Mouse (Mus musculus): ENCODE data around the gene Prss30.
"Not testable (repeated sequence)": the region's sequence is repeated elsewhere in the genome, so short reads cannot be mapped to it uniquely, and the experiment has no call there.

The Prss30 gene

DNA sequence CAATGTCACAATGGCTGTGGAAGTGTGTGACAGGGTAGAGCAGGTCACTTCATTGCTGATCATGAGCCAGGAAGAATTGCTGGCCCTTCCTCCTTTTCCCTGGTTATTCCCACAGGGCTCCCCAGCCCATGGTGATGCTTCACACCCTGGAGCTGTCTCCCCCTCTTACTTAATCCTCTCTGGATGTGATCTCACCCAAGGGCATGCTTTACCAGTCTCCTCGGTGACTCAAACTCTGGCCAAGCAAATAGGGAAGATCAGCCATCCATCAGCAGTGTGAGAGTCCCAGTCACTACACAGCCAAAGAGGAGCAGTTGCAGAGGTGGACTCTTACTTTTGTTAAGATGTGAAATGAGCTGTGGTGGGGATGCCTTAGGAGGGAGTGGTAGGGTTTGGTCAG is 4.6 kb upstream of the Prss30 start:
- no peak for DNase-seq (ENCODE audit: low spot score)

DNA sequence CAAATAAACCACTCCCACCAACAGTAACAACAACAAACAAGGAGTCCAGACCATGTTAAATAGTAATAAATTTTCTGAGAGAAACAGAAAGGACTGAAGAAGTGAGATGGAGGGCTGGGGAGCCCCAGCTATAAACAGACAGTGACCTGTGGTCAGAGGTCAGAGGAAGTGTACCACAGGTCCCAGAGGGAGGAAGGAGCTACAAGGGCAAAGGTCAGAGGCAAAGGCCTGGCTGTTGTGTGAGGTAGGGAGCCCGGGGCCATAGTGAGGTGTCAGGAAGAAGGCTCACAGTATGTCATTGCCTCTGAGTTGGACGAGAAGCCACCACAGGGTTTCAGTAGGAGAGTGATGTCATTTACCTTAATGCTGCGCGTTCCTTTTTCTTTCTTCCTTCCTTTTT is 2.5 kb upstream of the Prss30 start:
- DNase-seq (ENCODE audit: low spot score) = no peak

DNA sequence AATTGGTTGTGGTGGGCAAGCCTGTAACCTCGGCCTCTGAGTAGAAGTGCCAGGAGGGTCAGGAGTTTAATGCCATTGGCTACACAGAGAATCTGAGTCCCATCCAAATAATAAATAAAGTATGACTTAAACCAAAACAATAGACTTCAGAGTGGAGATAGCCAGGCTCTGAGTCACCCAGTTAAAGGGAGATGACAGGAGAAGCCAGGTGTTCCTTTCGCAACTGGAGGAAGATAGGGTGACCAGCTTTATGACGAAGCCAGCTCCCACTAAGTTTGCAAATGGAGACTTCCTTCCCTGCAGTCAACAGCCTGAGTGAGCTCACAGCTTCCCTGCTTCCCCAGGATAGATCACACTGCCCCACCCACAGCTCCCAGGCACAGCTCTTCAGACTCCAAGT is 895 bp downstream of the Prss30 start:
- DNase-seq (ENCODE audit: low spot score) = no peak

DNA sequence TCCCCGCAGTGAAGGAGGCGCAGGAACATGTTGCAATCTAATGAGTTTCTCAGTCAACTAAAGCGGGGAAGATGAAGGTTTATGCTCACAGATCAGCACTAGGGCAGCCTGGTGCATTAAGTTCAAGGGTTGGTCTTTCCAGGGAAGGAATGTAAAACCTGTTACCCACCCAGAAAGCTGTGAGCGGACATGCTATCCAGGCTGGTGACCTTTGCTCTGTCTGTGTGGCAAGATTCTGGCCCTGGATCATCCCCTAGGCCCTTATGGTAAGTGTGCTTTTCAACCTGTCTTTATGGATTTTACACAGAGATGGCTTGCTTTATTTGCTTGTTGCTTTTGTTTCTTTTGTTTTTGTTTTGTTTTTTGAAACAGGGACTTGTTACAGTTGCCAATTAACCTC is 3.7 kb downstream of the Prss30 start:
- DNase-seq (ENCODE audit: low spot score) = no peak

DNA sequence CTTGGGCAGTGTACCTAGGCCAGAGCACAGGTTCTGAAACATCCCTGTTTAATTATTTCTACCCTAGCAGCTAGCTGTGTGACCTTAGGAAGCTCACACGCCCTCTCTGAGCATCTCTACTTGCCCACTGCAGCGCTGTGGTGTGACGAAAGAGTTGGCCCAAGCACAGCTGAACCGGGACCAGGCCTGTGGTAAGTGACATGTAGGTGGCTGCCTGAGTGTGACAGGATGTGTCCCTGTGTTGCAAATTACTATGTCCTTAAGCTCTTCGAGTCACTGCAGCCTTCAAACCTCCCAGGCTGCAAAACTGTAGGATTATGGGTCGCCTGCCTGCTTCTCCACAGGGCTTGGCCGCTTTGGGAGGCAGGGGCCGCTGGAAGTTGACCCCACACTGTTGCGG is 9.1 kb downstream of the Prss30 start:
- no peak for DNase-seq (ENCODE audit: low spot score)

DNA sequence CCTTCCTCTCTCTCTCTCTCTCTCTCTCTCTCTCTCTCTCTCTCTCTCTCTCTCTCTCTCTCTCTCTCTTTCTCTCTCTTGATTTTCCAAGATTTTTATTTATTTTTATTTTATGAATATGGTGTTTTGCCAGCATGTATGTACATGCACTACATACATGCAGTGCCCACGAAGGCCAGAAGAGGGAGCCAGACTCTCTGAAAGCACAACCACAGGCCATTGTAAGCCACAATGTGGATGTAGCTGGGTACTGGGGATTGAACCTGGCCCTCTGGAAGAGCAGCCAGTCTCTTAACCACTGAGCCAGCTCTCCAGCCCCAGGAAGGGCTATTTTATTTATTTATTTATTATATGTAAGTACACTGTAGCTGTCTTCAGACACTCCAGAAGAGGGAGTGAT is 11.1 kb downstream of the Prss30 start:
- DNase-seq (ENCODE audit: low spot score) = peak; percentile 83

DNA sequence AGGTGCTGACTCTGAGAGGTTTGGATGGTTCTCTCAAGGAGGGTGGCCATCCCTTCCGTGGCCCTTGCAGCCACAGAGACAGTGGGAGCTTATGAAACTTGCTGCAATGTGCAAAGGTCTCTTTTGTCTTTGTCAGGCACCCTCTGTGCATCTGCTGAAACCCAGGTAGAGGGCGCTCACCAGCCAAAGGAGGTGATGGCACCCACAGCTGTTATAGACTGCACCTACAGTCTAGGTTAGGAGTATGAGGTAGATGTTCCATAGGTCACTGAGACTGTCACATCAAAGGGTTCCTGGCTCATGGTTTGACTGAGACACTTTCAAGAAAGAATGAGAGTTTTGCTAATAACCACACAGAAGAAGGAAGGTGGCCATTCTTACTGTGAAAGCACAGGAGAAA is 11.6 kb downstream of the Prss30 start:
- no peak for DNase-seq (ENCODE audit: low spot score)

DNA sequence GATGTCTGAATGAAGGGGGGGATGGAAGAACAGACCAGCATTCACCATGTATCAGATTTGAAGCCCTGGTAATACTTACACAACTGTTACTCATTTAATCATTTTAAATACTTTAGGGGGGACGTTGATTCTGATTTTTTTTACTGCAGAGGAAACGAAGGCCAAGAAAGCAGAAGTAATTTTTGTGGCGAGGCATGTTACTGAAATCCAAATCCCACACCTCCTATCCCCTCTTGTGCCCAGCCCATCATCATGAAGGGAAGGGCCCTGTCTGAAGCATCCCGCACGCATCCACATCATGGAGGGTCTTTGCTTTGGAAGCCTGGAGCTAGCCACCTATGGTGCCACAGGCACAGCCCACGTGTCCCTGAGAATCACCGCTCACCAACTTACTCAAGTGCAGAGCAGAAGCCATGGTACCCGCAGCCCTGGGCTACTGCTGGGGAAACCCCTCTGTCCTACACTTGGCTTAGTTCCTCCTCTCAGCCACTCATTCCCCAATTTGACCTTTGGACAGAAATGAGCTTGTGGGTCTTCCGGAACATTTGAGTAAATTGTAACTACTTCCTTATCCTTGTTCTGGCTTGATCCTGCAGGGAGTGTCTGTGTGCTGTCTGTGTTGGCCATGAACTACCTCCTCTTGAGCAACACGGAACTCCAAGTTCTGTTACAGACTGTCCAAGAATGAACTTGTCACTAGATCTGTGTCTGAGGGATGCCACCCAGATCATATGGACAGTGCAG is 13.5 kb downstream of the Prss30 start:
- DNase-seq (ENCODE audit: low spot score) = peak; percentile 77

DNA sequence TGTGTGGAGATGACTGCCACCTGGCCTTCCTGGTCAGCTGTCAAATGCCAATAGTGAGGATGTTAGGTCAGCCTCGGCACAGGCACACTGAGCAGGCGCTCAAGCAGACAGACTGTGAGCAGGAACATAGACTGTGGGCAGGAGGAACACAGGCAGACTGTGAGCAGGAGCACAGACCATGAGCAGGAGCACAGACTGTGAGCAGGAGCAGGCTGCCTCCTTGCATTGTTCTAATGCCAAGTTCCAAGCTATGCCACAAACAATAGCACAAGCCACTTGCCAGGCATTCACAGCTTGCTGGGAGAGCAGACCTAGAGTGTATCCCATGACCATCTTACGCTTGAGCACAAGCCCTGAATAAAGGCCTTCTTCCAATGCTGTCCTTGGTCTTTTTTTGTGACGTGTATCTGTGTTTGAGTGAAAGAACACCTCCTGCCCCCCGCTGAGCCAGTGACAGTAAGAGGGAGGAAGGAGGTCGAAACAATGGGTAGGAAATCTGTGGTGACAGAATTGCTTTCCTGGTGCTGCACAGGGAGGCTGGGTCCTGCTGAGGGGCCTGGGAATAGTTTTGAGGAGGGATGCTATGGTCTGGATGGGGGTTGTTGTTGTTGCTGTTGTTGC is 14.5 kb downstream of the Prss30 start:
- no peak for DNase-seq (ENCODE audit: low spot score)

DNA sequence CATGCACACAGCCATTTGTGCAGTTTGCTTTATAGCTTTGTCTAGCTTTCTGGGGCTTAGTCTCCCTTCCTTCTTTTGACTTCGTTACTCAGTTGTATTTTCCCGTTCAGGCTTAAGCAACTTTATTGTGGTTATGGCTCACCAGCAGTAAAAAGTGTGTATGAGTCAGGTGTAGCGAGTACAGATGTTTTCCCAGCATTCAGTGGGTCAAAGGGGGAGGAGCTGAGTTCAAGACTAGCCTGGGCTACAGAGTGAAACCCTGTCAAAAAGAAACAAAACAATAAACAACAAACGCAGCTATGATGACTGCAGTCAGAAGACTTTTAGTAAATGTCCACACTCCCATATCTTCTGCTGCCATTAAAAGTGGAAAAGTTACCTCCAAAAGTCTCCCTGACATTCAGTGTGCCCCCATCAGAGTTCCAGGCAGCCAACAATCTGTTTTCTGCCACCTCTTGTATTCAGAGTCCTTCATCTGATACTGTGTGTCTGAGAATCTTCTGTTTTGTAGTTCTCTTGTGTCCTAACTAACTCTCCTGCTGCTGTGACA is 18.7 kb downstream of the Prss30 start:
- DNase-seq (ENCODE audit: low spot score) = no peak

DNA sequence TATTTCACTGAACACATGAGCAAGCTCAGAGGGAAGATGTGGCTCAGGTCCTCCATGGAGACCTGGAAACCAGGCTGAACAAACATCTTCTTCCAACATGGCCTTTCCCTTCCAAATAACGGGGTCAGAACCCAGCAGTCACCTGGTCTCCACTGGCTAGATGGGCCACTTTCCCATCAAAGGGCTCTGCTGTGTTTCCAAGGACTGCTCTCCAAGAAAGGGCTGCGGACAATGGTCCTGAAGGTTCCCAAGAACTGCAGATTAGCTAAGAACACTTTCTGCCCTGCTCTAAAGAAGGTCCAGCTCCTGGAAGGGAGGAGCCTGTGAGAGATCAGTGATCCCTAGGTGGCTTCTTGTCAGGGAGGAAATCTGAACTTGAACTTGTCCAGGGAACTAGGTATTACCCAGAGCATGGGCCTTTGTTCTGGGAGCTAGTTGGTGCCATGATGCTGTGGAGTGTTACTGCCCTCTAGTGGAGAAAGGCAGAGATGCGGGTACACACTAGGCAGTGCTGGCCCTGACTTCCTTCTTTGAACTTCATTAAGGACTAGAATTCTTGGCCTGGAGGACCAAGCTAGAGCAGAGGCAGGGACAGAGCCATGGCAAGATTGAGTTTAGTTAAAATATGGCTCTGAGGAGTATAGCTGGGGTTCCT is 20.2 kb downstream of the Prss30 start:
- DNase-seq (ENCODE audit: low spot score) = peak; percentile 91

DNA sequence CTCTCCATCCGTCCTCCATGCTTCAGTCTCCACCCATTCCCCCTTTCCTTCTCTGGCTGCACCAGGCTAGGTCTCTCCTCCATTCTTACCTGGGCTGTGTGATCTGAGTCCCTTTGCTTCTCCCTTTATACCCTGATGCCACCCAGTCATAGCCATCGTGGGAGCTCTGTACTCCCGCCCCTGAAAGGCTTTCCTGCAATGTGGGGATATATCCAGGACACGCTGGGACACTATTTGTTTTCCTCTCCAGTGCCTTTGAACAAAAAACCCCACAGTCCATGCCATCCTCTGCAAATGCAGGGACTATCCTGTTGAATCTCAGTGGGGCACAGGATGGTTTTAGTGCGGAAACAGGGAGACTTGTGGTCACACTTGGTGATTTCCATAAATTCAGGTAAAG is 25.2 kb downstream of the Prss30 start, which contains the start of gene Sbpl:
Gene Sbpl (minus strand): TSS at position 101 of the 400 bp plus-strand sequence.
- DNase-seq (ENCODE audit: low spot score) = no peak

DNA sequence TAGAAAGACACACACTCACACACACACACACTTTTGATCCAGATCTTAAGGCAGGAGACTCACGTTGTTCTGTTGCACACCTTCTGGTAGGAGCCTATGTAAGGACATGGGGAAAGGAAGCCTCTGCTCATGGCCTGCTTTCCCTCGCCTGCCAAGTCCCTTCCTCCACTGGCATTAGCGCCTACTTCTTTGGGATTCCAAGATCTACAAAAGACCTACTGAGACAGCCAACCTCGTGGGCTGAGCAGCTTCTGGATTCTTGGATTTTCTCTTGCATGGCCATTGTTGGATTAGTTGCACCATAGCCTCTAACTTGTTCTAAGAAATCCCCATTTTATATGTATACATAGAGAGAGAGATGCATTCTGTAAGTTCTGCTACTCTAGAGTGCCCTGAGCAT is 29.5 kb downstream of the Prss30 start:
- DNase-seq (ENCODE audit: low spot score) = not testable (repeated sequence)

DNA sequence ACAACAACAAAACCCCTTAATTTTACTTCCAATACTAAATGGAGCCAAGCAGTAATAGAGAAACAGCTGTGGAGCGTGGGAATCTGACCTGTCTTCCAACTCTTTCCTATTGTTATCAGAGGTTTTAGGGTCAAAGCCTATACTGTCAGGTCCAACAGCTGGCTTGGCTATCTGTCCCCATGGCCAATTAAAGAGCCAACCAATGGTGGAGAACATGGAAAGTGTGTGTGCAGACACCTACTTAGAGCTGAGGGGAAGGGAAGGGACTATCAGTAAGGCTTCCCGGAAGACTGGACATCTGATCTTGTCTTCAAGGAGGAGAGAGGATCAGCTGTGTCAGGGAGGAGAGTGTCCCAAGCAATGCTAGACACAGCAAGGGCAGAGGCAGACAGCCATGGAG is 31.3 kb downstream of the Prss30 start:
- DNase-seq (ENCODE audit: low spot score) = no peak

DNA sequence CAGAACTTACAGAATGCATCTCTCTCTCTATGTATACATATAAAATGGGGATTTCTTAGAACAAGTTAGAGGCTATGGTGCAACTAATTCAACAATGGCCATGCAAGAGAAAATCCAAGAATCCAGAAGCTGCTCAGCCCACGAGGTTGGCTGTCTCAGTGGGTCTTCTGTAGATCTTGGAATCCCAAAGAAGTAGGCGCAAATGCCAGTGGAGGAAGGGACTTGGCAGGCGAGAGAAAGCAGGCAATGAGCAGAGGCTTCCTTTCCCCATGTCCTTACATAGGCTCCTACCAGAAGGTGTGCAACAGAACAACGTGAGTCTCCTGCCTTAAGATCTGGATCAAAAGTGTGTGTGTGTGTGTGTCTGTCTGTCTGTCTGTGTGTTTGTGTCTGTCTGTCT is 32.9 kb downstream of the Prss30 start:
- not testable (repeated sequence) for DNase-seq (ENCODE audit: low spot score)

DNA sequence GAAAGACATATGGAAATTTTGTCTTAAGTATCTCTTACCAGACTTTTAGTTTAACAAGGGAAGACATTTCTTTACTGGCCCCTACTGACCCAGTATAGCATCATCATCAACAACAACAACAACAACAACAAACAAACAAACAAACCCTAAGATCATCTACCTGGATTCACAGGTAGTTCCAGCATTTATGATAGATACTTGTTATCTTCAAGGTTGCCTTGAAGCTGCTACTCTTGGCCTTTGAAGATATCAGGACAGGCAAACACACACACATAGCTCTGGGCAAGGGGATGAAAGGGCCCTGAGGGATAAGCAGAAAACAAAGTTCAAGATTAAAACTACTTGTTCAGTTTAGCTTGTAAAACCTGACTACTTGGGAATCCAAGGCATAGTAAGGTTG is 39.0 kb downstream of the Prss30 start, which contains the start of gene Sbp:
Gene Sbp (plus strand): TSS at position 301 of the 400 bp plus-strand sequence.
- DNase-seq (ENCODE audit: low spot score) = no peak

DNA sequence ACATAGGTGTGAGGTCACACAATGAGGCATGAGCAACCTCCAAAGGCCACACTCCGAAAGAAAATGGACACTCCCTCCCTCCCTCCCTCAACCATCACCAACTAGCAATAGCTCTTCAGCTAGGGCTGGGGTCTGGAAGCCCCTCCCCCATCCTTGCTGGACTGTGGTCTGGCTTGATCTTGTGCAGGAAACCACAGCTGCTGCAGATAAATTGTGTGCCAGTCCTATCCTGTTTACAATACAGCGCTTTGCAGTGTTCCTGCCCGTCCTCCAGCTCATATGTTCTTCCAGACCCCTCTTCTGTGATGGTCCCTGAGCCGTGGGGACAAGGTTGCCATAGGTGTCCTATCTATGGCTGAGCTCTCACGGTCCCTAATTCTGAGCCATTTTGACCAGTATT is 49.2 kb downstream of the Prss30 start:
- DNase-seq (ENCODE audit: low spot score) = peak; percentile 1

DNA sequence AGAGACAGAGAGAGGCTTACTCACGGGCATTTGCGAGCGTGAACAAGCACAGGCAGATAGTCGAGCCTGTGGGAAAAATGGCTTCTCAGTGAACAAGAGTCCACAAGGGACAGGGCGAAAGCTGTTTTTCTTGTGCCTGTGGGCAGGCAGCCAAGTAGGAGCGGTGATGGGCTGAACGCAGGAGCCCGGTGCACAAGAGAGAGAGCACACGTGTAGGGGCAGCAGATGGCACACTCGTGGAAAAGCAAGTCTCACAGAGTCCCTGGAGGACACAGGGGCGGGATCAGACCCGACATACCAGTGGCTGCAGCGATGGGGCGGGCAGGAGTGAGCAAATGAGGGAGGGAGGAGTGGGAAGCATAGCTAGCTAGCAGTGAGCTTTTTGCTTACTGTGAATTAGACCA is 55.3 kb downstream of the Prss30 start:
- peak; percentile 76 for DNase-seq (ENCODE audit: low spot score)

DNA sequence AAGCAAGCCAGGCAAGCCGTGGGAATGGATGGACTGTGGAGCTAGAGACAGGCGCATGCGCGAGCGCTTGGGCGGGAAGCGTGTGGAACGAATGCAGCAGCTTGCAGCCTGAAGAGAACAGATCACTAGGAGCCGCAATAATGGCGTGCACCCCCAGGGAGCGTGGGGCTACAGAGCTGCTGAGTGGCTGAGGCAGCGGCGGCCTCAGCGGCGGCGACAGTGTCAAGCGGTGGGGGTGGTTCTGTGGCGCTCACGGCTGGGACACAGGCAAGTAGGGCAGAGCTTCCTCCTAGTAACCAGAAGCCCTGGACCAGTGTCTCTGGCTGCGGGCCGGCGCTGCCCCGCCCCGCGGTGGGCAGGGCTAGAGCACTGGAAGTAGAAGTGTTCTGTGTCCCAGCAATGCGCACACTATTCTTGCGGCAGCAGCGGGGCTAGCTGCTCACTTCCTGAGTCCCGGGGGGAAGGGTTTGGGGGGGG is 55.8 kb downstream of the Prss30 start:
- DNase-seq (ENCODE audit: low spot score) = peak; percentile 93
